Mouse (Mus musculus) lung, adult 2 months (tissue): ENCODE data around the gene Lce1h.

Experiments used
- CTCF ChIP-seq: fragments of 200-500 bp; IDR thresholded peaks from 2 replicates; pipeline ENCODE4 v1.5.1; 2011; ENCODE audit warnings: mild to moderate bottlenecking, low read length, control low read depth; ENCODE audit not compliant: insufficient read depth
- POLR2A ChIP-seq: fragments of 200-500 bp; IDR thresholded peaks from 2 replicates; pipeline ENCODE4 v1.6.1; 2011; ENCODE audit warnings: low read depth, mild to moderate bottlenecking, control low read depth, low read length, borderline replicate concordance; ENCODE audit errors: extremely low read depth

DNA sequence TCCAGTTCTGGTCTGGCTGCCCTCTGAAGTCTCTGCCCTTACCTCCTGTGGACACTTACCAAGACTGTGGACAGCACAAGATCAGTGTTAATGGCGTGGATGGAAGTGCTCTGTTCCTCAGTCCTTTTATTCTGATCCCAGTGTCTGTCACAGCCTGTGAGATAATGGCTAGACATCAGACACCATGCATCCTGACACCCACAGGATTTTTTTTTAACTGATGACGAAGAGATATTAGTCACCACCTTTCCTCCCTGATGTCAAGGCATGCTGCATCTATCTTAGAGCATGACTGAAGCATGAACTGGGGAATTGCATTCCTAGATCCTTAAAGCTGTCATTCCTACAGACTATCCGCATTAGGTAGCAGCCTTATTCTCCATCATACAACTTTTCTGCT lies 44.6 kb downstream of the Lce1h start, which contains the start of gene Lce1f:
- TF ChIP-seq POLR2A (no peak), CTCF (no peak)
